Mouse (Mus musculus): ENCODE results near the gene Dnaic2.

GRCm38 (mm10) chr11:114692601-114693000 is 34.6 kb upstream of the Dnaic2 start:
- no peak for TF ChIP-seq CTCF (IDR thresholded peaks at IDR 0.05; ENCODE audit: extremely low read depth, insufficient read length, insufficient replicate concordance, low read depth, low read length)
- no peak for TF ChIP-seq POLR2A (IDR thresholded peaks at IDR 0.05; ENCODE audit: low read depth, low read length)

Data from small intestine, adult 2 months (tissue).